Mouse (Mus musculus) kidney, adult 11 months (tissue): ENCODE results near the gene Bcas3.

Experiments used
- DNase-seq: peaks from one replicate; pipeline ENCODE4 v3.0.0; 2022

Gene Bcas3

DNA sequence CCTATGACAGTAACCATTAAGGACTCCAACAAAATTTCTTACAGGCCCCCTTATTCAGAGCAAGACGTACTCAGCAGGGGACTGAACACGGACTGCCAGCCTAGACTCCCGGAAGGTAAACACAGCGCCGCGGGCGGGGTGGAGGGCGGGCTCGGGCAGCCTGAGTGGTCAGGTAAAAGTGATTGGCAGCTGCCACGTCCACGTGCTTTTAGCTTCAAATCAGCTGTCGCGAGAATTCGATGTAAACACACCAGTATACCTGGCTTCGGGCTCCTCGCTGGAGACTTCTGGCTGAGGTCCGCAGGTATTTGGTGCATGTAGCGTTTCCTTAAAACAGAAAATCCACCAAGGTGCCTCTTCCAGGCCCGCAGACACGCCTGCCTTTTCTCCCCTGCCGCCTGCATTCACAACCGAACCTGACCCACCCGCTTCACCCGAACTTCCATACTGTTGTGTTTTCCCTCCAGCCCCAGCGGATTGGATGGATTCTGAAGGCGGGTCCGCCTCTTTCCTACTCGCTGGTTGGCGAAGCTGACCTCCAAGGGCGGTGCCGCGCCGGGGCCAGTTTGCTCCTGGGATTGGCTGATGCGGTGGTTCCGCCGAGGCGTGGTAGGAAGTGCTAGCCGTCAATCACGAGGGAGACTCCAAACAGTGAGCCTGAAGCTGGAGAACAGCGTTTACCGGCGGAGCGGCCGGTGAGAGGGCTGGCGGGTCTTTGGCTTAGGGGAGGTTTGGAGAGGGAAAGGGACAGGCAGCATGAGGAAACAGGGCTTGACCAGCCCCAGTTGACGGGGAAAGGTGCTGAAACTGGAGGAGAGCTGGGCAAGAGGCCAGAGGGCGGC, at the start of gene Bcas3:
Gene Bcas3 (plus strand): TSS at position 629 of the 842 bp plus-strand sequence.
- DNase-seq: peak; percentile 99

DNA sequence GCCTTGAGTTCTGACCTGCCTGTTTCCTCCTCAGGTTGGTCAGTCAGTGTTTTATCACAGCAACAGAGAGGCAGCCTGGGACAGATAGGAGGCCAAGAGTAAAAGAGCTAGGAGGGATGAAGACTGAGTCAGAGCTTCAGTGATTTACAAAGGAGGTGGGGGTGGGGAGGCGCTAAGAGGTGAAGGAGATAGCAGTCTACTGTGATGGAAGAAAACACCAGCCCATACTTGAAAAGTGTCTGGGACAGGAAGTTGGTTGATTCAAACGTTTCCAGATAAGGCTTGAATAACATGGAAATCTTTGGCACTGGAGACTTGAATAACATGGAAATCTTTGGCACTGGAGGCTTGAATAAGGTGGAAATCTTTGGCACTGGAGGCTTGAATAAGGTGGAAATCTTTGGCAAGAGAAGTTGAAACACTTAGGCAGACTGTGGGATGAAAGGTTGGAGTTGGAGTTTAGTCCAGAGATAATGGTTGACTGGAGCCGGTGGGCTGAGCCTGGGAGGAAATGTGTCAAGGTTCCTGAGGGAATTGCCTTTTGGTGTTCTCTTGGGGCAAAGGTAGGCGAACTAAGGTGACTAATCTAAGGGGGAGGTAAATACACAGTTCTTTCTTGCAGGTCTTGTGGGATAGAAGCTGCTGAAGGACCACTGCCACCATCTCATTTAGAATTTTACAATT, 46.2 kb upstream of the Bcas3 start:
- DNase-seq: peak; percentile 34

DNA sequence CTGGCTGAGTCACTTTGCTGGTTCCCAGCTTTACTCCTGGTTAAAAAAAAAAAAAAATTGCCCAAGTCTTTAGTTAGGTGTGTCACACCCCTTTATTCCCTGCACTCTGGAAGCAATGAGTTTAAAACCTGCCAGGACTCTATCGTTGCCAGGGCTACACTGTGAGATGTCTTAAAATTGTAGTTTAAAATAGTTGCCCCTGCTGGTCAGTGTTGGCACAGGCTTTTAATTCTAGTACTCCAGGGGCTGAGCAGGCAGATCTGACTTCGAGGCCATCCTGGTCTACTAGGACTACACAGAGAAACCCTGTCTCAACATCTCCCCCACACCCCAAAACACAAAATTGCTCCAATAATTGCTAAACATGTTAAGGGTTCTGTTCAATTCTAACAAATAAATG, 44.2 kb upstream of the Bcas3 start:
- no peak for DNase-seq

DNA sequence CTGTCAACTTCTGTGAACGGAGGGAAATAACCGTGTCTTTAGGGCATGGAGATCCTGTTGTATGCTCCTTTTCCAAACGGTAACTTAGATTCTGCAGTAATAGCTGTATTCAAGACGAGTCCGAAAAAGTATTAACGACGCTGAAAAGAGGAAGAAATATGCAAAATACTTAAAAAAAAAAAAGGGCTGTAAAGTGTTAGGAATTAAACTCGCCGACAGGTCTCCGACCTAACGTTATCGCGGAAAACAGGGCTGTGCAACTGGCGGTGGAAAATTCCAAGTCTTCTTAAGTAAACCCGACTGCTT, 42.6 kb upstream of the Bcas3 start:
- DNase-seq: no peak

DNA sequence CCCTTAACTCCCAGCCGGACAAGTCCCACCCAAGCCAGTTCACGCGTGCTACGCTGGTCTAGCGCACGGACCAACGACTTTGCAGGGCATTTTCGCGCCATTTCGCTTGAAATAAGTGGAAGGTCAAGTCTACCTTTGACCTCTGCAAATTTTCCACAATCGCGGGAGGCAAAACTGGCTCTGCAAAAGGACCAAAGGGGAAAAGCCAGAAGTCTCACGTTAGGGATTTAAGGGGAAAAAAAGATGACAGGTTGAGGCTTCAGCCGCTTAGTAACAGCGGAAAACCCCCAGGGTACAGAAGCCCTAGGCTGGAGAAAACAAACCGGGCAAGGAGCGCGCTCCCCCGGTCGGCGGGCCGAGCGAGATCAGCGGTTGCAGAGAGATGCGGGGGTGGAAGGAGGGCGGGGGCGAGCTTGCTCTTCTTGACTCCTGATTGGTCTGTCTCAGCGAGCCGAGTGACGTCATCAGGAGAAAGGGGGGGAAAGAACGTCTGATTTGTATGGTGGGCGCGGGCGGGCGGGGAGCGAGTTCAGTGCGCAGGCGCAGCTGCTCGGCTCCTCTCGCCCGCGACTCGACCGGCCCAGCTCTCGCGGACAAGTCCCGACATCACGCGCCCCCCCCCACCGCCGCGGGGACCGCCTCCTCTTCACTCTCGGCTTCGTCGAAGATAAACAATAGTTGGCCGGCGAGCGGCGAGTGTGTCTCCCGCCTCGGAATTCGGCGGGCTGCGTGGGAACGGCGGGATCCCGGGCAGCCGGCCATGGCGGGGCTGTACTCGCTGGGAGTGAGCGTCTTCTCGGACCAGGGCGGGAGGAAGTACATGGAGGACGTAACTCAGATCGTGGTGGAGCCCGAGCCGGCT, 42.0 kb upstream of the Bcas3 start, which contains the start of gene Ppm1d:
Gene Ppm1d (plus strand): TSS at position 532 of the 862 bp plus-strand sequence.
- peak; percentile 96 for DNase-seq

DNA sequence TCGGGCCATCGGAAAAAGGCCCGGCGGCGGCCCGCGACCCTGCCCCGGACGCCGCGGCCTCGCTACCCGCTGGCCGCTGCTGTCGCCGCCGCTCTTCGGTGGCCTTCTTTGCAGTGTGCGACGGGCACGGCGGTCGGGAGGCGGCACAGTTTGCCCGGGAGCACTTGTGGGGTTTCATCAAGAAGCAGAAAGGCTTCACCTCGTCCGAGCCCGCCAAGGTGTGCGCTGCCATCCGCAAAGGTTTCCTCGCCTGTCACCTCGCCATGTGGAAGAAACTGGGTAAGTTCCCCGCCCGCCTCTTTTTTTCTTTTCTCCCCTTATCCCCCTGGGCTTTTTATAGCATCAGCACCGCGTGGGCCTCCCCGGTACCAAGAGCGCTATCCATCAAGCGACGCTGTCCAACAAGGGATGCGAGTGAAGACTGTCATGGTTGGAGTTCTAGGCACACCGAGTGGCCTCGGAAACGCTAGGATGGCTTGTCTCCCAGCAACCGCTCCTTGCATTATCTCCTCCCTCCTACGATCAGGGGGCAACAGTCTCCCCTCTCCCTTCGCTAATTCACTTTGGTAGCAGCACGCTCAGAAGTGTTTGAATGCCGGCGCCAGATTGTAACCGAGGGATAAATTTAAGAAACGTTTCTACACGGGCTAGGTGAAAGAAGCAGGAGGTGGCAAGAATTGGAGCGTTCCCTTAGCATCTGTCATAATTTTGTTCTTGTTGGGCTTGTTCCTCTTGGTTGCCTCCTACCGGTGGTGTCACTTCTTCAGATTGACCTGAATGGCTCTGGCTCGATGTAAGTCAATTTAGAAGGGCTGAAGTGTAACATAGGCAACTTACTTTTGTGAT, 41.1 kb upstream of the Bcas3 start:
- peak; percentile 15 for DNase-seq

DNA sequence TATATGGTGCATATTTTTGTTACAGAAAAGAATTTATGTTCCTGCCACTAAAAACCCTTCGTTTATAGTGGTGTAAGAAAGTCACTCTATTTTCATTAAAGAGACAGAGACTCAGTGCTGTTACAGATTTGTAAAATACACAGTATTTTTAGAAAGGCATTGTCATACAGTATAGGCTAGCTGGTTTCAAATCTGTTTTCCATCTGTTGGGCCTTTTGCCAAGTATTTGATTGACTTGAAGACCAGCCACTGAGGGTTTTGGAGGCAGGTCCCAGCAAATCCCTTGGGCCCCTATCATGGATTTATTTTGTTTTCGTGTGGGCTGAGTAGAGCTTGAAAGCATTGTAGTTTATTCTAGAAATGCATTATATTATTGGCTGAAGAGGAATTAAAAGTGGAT, 40.1 kb upstream of the Bcas3 start:
- peak; percentile 53 for DNase-seq

DNA sequence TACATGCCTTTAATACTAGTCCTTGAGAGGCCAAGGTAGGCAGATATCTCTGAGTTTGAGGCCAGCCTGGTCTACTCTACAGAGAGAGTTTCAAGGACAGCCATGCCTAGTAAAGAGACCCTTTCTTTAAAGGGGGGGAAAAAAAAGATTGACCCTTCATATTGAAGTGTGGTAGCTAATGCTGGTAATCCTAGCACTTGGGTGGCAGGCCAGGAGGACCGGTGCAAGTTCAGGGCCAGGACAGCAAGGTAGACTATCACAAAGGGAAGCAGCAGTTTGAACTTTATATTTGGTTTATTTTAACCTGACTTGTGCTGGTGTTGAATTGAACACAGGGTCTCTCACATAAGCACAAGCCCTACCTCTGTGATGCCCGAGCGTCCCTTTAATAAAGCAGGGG, 39.6 kb upstream of the Bcas3 start:
- DNase-seq: no peak

DNA sequence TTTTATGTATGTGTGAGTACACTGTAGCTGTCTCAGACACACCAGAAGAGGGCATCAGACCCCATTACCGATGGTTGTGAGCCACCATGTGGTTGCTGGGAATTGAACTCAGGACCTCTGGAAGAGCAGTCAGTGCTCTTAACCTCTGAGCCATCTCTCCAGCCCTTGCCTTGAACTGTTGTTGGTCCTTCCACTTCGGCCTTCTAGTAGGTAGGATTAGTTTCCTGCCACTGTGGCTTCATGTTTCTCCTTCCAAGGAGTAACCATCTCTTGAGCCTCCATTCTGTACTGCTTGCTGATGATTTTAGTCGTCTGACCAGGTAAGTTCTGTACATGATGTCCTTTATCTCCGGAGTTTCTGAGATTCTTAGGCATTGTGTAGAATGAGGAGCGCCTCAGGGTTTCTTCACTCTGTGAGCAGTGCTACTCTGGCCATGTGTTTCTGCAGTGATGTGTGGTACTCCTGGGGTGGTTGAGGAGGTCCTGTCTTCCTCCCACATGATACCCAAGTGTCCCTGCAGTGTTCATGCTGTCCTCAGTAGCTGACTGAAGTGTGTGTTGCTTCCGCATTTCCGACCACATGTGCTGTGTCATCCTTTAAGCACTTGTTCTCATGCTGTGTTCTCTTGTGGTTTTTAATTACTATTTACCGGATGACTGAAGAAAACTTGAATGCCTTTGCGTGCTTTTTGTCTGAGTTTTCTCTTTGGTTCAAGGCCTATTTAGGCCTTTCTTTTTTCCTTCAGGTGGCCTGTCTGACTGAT, 29.2 kb upstream of the Bcas3 start:
- DNase-seq: no peak

DNA sequence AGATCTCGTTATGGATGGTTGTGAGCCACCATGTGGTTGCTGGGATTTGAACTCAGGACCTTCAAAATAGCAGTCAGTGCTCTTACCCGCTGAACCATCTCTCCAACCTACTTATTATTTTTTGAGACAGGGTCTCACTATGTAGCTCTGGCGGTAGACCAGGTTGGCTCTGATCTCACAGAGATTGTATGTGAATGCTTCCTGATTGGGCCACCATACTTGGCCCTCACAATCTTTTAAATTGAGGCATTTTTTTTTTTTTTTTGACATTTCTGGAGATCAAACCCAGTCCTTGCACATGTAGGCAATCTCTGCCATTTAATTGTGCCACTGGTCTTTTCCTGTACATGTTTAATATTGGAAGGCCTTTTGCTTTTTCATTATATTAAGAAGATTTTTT, 24.2 kb upstream of the Bcas3 start:
- DNase-seq: no peak

DNA sequence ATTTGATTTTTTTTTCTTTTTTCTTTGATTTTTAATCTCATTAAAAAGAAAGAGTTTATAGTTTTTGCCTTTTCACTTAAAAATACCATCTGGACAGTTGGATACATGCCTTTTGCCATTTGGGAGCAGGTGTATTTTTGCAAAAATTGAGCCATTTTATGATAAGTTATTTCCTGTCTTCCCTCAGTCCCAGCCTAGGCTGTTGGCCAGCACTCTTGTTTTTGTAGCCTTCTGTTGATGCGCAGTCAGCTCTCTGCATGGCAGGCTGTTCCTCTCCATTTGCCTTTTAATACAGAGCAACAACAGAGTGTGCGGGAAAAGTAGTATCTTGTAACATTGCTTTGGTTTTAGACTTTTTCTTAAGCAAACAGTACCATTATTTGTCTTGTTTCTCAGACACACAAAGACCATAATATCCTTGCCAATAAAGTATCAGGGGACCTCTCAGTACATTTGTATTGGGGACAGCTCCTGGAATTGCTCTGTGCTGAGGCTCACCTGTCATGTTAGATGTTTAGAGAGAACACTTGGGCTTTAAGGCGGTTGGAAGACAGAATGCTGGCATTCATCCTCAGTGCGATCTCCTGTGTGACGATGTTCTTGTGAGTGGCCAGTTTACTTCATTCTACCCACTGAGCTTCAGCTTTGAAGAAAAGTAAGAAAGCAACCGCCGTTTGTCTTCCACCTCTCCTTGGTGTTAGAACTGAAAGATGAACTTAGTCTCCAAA, 23.6 kb upstream of the Bcas3 start:
- DNase-seq: no peak

DNA sequence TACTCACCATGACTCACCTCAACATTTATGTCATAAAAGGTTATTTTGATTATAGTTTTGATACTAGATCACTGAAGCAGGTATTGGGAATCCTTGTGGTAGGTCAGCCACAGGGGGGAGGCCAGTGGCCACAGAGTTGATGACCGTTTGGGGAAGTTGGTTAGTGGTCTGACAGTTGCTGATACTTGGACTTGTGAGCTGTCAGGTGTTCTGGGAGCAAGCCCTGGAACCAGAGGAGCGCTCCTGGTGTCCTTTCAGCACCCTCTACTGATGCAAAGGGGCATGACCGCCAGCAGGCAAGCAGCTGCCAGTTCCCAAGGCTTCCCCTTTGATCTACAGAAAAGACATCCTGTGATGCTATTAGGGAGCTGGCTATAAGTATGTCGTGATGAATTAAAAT, 18.2 kb upstream of the Bcas3 start:
- DNase-seq: peak; percentile 46

DNA sequence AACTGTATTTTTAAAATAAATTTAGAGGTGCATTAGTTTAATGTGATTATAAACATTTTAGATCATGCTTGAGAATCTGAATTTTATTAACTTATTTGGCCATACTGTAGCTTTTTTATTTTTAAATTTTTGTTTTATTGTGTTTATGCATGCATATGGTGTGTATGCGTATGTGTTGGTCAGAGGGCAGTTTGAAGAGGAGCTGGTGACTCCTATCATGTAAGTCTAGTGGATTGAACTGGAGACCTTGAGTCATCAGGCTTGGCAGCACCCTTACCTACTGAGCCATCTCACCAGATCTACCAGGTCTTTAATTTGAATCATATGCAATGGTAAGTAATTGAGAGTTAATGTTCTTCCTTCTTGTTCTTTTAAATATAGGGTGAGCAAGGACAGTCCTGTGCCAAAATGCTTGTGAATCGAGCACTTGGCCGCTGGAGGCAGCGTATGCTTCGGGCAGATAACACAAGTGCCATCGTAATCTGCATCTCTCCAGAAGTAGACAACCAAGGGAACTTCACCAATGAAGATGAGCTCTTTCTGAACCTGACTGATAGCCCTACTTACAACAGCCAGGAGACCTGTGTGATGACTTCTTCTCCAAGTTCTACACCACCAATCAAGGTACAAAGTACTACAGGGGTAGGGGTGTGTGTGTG, 13.7 kb upstream of the Bcas3 start:
- DNase-seq: no peak

DNA sequence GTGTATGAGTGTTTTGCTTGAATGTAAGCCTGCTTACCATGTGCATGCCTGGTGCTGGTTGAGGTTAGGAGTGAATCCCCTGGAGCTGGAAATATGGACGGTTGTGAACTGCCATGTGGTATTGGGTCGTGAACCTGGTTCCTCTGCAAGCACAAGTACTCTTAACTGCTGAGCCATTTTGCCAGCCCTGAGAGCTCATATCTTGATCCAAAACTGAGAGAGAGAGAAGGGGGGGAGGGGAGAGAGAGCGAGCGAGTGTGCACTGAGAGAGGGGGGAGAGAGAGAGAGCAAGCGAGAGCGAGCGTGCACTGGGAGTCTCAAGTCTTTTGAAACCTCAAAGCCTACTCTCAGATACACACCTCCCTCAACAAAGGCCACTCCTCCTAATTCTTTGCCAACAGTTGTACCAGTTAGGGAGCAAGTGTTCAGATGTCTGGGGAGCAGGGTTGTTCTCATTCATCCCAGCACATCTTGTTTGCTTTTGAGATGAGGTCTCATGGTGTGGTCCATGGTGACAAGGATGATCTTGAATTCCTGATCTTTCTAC, 12.8 kb upstream of the Bcas3 start:
- DNase-seq: no peak

DNA sequence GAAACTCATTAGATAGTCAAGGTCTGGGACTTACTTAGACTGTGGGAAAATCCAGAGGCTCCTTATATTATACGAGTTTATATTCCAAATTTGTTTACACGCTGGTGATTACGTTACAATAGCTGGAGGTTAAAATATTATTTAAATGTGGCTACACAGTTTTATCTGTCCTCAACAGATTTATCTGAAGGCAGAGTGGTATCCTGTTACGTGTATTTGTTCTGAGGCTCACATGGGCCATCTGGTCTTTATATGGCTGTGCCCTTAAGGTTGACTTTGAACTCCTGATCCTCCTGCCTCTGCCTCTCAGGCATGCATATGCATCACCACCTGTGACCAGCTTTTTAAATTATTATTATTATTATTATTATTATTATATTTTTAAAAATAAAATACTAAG, 852 bp downstream of the Bcas3 start:
- no peak for DNase-seq

DNA sequence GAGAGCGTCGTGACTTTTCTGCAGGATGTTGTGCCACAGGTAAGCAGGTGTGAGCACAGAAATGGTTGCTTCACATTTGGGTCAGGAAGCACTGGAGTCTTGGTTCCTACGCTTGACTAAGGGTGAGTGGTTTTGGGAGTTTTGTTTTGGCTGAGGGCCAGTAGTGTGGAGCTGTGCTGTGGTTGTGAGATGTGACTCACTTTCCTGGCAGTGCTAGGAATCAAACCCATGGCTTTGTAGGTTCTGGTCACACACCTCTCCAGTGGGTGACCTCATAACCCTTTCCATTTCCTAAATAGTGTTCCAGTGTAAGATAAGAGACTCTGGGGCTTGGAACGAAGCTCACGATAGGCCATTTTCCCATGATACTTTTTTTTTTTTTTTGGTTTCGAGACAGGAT, 6.7 kb downstream of the Bcas3 start:
- DNase-seq: no peak

DNA sequence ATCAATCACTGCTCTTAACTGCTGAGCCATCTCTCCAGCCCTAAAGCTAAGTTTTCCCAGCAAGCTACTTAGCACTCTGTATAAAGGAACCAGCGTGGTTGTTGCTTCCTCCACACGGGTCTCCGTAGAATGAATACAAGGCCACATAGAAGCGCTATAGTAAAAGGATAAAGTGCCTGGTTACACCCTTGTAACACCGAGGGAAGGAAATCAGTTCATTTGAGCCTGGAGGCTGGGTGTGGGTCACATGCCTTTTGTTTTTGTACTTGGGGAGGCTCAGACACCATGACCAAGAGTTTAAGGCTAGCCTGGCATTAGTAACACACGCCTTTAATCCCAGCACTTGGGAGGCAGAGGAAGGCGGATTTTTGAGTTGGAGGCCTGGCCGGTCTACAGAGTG, 8.7 kb downstream of the Bcas3 start:
- no peak for DNase-seq

DNA sequence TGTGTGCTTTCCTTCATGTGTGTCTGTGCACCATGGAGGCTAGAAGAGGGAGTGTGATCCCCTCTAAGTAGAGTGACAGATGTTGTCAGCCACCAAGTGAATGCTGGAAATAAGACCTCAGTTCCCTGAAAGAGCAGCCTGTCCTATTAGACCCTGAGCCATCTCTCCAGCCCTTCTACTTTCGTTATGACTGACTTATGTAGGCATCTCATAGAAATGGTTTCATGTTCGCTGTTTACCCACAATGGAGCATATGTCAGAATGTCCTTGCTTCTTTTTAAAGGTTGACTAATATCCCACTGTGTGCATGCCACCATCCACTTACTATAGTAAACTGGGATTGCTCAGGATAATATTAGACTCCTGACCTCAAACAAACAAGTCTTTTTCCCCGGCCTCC, 13.2 kb downstream of the Bcas3 start:
- DNase-seq: no peak

DNA sequence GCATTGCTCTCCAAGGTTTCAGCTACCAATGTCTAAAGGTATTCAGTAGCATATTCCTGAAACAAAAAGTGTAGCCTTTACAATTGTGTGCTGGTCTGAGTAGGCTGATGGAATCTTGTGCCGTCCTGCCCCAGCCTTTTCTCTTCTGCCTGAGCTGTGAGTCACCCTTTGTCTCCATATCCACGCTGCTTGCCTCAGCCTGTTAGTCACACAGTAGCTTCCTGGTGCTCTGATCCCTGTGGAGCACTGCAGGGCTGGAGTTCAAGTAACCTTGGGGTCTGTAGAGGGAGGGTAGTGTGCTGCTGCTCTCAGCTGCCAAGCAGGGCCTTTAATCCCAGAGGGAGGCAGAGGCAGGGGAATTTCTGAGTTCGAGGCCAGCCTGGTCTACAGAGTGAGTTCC, 14.9 kb downstream of the Bcas3 start:
- DNase-seq: no peak

DNA sequence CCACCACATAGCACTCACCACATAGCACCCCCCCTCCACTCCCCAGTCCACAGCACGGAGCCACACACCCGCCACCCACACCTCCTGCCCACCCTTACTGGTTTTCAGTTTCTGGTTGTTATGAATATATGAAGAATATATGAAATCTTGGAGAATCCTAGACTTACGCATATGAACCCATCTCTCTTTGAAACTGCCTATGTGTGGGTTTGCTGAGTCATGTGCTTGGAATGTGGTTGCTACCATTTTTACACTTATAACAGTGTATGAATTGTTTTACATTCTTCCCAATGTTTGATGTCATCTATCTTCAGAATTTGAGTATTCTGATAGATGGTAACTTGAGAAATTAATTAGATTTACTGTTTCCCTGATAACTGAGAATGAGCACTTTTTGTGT, 26.1 kb downstream of the Bcas3 start:
- DNase-seq: no peak
